Mouse (Mus musculus): ENCODE measurements around the gene Atp8a1.

Gene Atp8a1

DNA sequence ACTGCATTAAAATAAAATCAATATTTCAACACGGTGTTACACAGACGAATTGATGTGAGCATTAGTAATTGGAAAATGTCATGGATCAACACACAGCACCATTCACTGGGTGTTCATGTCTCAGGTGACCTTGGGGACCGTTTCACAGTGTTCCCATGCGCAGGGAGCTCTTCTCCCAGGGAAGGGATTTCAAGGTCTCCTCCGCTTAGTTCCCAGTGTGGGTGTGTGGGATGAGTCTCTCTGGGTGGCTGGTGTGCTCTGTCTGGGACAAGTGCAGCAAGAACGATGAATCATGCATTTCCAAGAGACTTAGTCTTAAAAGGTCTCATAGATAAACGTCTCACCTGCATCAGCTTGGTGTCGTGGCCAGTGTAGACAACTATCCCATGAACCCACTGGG is 78.5 kb downstream of the Atp8a1 start:
- no peak for DNase-seq (ENCODE audit: low spot score)

DNA sequence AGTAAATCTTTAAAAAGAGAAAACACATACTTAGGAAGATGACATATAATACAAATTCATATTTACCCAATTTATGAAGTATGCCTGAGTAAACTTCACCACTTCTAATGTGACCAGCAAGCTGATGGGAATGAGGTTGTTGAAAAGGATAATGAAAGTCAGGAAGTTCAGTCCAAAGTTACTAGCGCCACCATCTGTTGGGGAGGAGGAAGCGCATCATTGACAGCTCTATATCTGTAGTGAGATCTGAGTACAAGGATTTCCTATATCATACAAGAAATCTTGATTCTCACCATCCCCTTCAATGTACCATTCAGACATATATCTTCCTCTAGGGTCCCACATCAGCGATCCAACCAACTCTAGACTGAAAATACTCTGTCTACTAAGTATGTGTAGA is 82.4 kb downstream of the Atp8a1 start:
- DNase-seq (ENCODE audit: low spot score): no peak

- DNase-seq (ENCODE audit: low spot score): no peak
These were observed 89.1 kb downstream of the Atp8a1 start for GRCm38 (mm10) chr5:67758126-67758525.

DNA sequence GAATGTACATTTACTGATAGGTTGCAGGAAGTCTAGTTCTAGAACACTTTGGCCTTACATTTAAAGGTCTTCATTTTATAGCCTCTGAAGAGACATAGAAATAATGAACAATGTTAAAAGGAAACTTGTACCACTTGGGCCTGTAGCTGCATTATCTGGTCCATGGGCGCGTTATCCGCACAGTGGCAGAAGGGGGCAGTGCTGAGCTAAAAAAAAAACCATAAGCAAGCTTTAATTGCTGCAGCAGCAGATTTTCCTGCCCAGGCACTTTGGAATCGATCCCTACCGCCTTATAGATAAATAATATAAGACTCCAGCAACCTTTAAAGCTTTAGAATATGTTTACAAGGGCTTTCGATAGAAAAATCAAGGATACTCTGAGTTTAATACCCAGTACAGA is 91.1 kb downstream of the Atp8a1 start:
- DNase-seq (ENCODE audit: low spot score): peak; percentile 16

DNA sequence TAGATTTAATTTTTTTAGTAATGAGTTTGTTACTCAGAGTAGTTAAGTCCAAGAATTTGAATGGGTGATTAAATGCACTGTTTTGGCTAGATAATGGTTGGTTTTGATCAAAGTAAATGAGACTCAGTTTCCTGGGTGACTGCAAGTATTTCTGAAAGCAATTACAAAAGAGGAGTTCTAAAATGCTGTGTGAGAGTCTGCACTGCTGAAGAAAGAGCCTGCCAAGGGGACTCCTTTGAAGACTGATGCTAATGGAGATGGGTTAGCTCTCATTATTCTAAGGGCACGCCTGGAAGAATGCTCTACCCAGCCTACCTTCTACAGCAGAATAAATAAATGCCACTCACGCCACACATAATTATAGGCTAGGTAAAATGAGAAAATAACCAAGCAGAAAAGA is 94.2 kb downstream of the Atp8a1 start:
- DNase-seq (ENCODE audit: low spot score): no peak

GRCm38 (mm10) chr5:67752629-67753028 is 94.6 kb downstream of the Atp8a1 start:
- no peak for DNase-seq (ENCODE audit: low spot score)

DNA sequence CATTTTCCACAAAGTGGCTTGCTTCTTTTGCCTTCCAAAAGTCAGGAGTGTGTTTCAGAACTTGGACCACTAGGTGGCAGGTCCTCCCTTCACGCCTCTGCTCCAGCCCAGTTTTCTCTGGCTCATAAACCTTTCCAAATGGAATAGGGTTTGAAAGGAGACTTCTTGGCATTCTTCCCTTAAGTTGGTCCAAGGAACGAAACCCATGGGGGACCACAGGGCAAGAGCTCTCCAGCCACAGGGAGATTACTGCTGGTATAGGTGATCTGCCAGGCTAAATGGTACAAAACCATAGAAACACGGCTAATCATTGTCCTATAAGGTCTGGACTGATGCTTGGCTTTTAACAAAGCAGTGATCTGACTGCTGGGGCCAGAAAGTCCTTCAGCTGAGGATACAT is 95.2 kb downstream of the Atp8a1 start:
- DNase-seq (ENCODE audit: low spot score): peak; percentile 17

- DNase-seq (ENCODE audit: low spot score): no peak
These were observed 108.0 kb downstream of the Atp8a1 start for GRCm38 (mm10) chr5:67739261-67739660.

GRCm38 (mm10) chr5:67738133-67738532 is 109.1 kb downstream of the Atp8a1 start:
- DNase-seq (ENCODE audit: low spot score): no peak

DNA sequence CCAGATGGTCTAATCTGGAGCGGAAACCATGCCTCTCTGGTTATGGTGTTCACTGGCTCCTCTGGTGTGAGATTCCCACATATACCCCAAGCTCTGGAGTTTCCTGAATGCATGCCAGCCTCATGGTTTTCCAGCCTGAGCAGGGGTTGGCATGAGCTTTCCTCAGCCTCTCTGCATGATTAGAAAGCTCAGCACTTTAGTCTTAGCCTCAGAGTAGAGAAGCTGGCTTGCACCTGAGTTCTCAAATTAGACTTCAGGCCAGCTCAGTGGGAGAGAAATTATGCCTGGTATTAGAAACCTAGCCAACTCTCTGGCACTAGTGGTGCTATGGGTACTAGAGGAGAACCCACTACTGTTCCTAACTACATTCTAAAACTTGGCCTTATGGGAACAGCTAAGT is 111.5 kb downstream of the Atp8a1 start:
- DNase-seq (ENCODE audit: low spot score): no peak

- DNase-seq (ENCODE audit: low spot score): no peak
These were observed 113.5 kb downstream of the Atp8a1 start for GRCm38 (mm10) chr5:67733551-67734258.

- DNase-seq (ENCODE audit: low spot score): no peak
These were observed 114.1 kb downstream of the Atp8a1 start for GRCm38 (mm10) chr5:67733150-67733549.

DNA sequence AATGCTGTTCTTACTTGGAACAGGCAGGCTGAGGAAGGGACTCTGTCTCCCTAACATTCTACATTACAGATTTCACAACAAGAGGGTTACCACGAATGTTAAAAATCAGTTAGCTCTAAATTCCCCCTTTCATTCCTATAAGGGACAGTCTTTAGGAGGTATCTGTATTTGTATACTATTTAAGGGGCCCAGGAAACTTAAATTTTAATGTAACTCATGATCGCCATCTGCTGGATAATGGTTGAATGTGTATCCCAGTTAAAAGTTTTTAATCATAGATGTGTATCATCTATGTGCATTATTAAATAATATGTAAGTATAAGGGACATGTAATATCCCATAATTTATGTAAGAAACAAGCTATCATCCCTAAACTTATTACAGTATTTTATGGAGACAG is 119.5 kb downstream of the Atp8a1 start:
- no peak for DNase-seq (ENCODE audit: low spot score)

GRCm38 (mm10) chr5:67726810-67727209 is 120.4 kb downstream of the Atp8a1 start:
- DNase-seq (ENCODE audit: low spot score): no peak

GRCm38 (mm10) chr5:67701641-67702040 is 145.6 kb downstream of the Atp8a1 start:
- no peak for DNase-seq (ENCODE audit: low spot score)

DNA sequence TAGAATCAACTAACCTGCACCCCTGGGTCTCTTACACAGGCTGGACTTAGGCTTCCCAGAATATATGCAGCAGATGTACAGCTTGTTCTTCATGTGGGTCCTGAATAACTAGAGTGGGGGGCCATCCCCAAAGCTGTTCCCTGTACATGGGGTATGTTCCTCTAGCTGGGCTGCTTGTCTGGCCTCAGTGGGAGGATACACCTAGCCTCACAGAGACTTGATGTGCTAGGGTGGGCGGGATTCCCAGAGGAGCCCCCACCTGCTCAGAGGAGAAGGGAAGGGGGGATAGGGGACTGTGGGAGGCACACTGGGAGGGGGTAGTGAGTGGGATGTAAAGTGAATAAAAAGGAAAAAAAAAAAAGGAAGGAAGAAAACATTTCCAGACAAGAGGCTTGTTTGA is 147.8 kb downstream of the Atp8a1 start:
- DNase-seq (ENCODE audit: low spot score): no peak

DNA sequence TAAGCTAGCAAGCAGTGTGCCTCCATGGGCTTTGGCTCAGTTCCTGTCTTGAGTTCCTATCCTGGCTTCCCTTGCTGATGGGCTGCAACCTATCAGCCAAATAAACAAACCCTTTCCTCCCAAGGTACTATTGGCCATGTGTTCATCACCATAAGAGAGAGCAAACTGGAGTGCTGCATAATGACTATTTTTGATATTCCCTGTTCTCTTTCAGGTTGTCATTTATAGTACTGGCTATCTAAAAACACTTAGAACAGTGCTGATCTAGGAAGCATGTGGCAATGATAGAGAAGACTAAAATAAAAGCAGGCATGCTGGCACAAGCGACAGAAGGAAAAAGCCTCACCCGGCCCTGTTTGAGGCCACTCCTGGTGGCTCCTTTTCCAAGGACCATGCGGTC is 149.1 kb downstream of the Atp8a1 start:
- no peak for DNase-seq (ENCODE audit: low spot score)

DNA sequence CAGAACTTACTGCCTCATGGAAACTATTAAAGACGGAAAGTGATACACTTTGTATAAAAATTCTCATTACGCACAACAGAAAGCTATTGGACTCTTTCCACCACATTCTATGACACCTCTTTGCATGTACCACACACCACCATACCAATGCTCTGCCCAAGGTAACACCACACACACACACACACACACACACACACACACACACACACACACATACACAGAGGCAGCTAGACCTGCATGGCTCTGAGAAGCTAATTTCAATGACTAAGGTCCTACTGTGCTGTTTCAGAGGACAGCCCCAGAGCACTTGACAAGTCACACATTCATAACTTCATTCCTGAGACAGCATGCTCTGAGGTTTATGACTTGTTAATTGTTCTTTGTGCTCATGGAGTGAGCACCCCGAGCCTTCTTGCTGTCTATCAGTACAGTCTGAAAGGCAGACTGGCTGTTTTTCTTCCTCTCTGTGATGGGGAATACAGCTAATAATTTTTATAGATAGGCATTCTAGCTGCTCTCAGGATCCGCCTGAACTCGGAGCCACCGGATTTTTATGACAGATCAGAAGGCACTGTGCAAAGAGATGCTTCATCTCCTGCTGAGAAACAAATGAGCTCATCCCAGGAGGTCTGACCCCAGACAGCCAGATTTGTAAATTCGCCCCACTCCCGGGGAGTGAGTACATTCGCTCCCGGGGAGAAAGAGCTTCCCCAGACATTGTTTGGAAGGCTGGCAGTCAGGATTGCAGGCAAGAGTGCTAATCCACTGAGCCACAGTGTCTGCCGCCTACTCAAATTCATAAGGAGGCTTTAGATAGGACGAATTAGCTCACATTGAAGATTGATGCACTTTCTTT is 150.3 kb downstream of the Atp8a1 start:
- DNase-seq (ENCODE audit: low spot score): peak; percentile 4

DNA sequence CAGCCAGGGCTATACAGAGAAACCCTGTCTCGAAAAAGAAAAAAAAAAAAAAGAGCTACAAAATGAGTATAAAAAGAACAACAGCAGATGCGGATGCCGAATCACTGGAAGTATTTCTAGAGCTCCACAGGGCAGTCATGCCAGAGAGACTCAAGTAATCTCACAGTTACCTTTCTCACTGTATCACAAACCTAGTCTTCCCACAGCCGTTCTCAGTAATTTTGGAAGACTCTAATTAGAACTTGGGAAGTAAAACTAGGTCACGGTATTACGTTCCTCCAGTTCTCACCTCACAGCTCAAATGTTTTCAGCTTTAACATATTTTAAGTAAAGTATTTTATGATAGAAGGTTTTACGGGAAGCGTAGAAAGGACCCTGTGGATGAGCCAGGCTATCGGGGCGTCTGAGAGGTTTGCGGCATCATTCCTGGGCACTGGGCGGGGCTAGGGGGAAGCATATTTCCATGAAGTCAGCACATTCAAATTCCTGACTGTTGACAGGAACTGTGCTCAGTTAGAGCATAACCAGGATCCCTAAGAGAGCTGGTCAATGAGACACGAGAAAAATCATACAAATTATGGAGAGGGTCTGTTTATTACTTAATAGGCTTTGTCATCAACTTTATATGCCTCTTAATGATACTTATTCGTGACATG is 152.1 kb downstream of the Atp8a1 start:
- DNase-seq (ENCODE audit: low spot score): no peak

GRCm38 (mm10) chr5:67690336-67690735 is 156.9 kb downstream of the Atp8a1 start:
- no peak for DNase-seq (ENCODE audit: low spot score)

GRCm38 (mm10) chr5:67688001-67688400 is 159.2 kb downstream of the Atp8a1 start:
- no peak for DNase-seq (ENCODE audit: low spot score)

DNA sequence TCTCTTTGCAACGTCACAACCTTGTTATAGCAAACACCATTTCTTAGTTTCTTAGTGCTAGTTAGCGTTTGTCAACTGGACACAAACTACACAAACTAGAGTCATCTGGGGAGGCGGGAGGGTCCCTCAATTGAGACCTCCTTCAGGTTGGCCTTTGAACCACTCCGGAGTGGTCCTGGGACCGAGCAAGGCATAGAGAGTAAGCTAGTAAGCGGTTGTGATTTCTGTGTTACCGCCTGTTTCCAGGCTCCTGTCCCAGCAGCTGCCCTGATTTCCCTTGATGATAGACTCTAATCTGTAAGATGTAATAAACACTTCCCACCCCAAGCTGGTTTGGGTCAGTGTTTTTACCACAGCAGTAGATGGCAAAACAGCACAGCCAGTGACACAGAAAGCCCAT is 161.3 kb downstream of the Atp8a1 start:
- no peak for DNase-seq (ENCODE audit: low spot score)

DNA sequence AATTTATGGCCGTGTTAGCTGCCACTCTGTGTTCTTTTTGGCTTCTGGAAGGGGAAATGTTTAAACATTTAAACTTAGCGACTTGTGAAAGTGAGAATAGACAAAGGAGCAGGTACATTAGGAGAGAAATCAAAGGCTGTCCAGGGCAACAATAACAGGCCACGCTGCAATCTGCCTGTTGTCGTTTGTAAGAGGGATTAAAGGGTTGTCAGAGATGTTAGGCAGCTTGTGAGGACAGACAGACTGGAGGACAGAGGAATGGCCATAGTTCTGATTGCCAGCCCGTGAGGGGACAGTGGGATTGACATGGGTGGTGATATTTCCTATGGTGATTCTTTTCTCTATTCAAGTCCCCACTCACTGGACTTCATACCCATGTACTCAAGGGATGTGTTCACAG is 161.8 kb downstream of the Atp8a1 start:
- no peak for DNase-seq (ENCODE audit: low spot score)
